Mouse (Mus musculus) cerebellum, postnatal 25 days (tissue): ENCODE data around the gene Cct3.
A peak's percentile ranks its signal among the peaks of the same experiment; 100 is the strongest.
"Not testable (repeated sequence)": the region's sequence is repeated elsewhere in the genome, so short reads cannot be mapped to it uniquely, and the experiment has no call there.

Experiments used
- DNase-seq, 2 experiments: peaks; one replicate each; pipeline ENCODE4 v3.0.0; 2021; ENCODE audit warnings: mixed read lengths in 2 of 2

The Cct3 gene

GRCm38 (mm10) chr3:88296561-88297318 is at the start of gene Cct3, which contains the start of gene Tsacc:
Cct3 (plus strand) TSS chr3:88297116.
Tsacc (minus strand) TSS chr3:88296999.
- DNase-seq, result peak; percentile 95 to 97

- no peak for DNase-seq
Measured at GRCm38 (mm10) chr3:88247666-88248065, 49.2 kb upstream of the Cct3 start.

GRCm38 (mm10) chr3:88248406-88248805 is 48.5 kb upstream of the Cct3 start:
- peak in 1 of 2 experiments; percentile 11 for DNase-seq

- no peak for DNase-seq
Measured at GRCm38 (mm10) chr3:88252739-88253138, 44.2 kb upstream of the Cct3 start.

GRCm38 (mm10) chr3:88254268-88254926 is 42.5 kb upstream of the Cct3 start, which contains the start of gene Rhbg:
Rhbg (minus strand) TSS chr3:88254709.
- DNase-seq, result peak; percentile 63 to 82

GRCm38 (mm10) chr3:88255950-88256349 is 41.0 kb upstream of the Cct3 start:
- no peak for DNase-seq

- DNase-seq, result no peak
Measured at GRCm38 (mm10) chr3:88256382-88256781, 40.5 kb upstream of the Cct3 start.

- no peak for DNase-seq
Measured at GRCm38 (mm10) chr3:88262346-88262745, 34.6 kb upstream of the Cct3 start.

GRCm38 (mm10) chr3:88268014-88268413 is 28.9 kb upstream of the Cct3 start:
- not testable (repeated sequence) for DNase-seq

- no peak for DNase-seq
Measured at GRCm38 (mm10) chr3:88268991-88269390, 27.9 kb upstream of the Cct3 start.

GRCm38 (mm10) chr3:88271298-88271697 is 25.6 kb upstream of the Cct3 start:
- not testable (repeated sequence) for DNase-seq

- no peak for DNase-seq
Measured at GRCm38 (mm10) chr3:88271859-88272258, 25.1 kb upstream of the Cct3 start.

- no peak for DNase-seq
Measured at GRCm38 (mm10) chr3:88274002-88274401, 22.9 kb upstream of the Cct3 start.

- DNase-seq, result no peak
Measured at GRCm38 (mm10) chr3:88276121-88276520, 20.8 kb upstream of the Cct3 start.

- peak; percentile 26 to 58 for DNase-seq
Measured at GRCm38 (mm10) chr3:88276529-88277143, 20.3 kb upstream of the Cct3 start.

GRCm38 (mm10) chr3:88280035-88280434 is 16.9 kb upstream of the Cct3 start:
- no peak for DNase-seq

- DNase-seq, result not testable (repeated sequence)
Measured at GRCm38 (mm10) chr3:88281141-88281916, 15.6 kb upstream of the Cct3 start.

GRCm38 (mm10) chr3:88284815-88285564 is 11.9 kb upstream of the Cct3 start:
- not testable (repeated sequence) for DNase-seq

- not testable (repeated sequence) for DNase-seq
Measured at GRCm38 (mm10) chr3:88285565-88285895, 11.4 kb upstream of the Cct3 start.

- DNase-seq, result no peak
Measured at GRCm38 (mm10) chr3:88287110-88287509, 9.8 kb upstream of the Cct3 start, which contains the start of gene Gm38392. Gm38392 (minus strand) TSS chr3:88287210.

GRCm38 (mm10) chr3:88288133-88288713 is 8.7 kb upstream of the Cct3 start:
- DNase-seq, result not testable (repeated sequence)

- peak; percentile 11 to 31 for DNase-seq
Measured at GRCm38 (mm10) chr3:88291970-88292369, 4.9 kb upstream of the Cct3 start.
